Mouse (Mus musculus): ENCODE data around the gene Eng. TPM values are rescaled to one million over a fixed set of nuclear protein-coding genes. Genes with fewer than 3 reads are reported as not detected.

Eng gene
- total RNA-seq (2023): 10 to 100 TPM; 11.2 to 13.8 TPM

DNA sequence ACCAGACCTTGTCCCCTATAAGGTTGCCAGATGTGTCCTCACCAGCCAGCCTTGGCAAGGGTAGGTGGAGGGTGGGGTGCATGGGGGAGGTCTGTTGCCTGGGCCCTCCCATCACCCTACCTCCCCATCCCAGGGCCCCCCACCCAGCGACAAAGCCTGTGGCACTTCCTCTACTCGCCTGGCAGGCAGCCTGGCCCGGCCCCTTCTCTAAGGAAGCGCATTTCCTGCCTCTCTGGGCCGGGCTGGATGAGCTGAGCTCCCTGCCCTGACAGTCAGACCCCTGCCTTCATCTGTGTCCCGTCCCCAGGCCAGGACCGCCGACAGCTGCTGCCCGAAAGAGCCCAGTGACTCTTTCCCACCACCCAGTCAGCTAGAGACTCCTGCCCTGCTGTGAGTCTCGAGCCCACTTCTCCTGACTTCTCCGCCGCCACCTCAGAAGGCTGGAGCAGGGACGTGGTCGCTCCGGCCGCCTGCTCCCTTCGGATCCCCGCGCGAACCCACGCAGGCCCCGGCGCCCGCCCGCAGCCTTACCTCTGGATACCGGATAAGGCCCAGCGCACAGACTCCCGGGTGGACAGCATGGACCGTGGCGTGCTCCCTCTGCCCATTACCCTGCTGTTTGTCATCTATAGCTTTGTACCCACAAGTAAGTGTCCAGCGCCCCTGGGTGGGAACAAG, at the start of gene Eng:
Gene Eng, plus strand, starts transcription at position 217 of the 678 bp plus-strand sequence.

DNA sequence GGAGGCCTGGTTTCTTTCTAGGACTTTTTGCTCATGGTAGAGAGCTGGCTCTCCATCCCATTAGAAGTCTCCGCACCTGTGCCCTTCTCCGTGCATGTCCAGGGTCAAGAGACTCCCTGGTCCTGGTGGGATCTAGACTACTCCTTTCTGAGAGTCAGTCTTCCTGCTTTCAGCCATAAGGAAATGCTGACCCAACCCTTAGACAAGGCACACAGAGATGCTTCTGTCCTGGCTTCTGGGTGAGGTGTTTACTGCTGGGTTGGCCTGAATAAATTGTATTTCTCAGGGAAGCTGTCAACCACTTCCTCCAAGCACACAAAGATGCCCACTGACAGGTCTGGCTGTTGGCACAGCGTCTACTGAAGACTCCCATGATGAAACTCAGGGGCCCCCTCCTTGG, 47.0 kb upstream of the Eng start, which contains the start of gene St6galnac6:
Gene St6galnac6, plus strand, starts transcription at position 301 of the 400 bp plus-strand sequence.

DNA sequence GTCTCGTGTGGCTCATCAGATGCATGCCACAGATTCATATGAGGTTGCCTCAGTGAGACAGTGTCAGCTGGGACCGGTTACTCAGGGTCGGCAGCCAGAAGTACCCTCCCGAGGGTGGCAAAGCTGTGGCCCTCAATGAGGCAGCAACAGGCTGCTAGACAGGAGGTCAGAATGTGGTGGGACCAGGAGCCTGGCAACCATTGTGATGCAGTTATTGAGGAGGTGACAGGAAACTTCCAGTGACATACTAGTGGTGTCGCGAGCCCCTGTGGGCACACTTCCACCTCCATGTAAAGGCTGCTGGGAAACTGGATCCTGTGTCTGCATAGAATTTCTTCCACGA, 24.9 kb upstream of the Eng start, which contains the start of gene Ak1:
Gene Ak1, plus strand, starts transcription at position 242 of the 343 bp plus-strand sequence.

DNA sequence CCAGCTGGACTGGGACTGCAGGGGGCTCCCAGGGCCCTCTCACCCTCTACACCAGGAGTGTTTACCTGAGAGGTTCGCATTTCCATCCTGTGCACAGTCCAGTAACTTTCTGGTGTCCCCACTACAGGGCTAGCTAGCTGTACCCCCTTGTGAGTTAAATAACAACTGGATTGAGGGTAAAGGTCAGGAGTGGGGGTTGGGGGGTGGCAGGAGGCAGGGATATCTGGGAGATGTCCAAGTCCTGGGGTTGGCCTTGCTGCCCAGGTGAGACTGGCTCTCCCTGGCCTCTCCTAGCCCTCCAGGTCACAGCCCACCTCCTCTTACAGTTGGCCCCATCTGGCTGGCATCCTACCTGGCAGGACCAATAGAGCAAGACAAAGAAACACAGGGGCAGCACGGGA, 57.6 kb downstream of the Eng start, which contains the start of gene Fpgs:
Gene Fpgs, minus strand, starts transcription at position 125 of the 401 bp plus-strand sequence.

DNA sequence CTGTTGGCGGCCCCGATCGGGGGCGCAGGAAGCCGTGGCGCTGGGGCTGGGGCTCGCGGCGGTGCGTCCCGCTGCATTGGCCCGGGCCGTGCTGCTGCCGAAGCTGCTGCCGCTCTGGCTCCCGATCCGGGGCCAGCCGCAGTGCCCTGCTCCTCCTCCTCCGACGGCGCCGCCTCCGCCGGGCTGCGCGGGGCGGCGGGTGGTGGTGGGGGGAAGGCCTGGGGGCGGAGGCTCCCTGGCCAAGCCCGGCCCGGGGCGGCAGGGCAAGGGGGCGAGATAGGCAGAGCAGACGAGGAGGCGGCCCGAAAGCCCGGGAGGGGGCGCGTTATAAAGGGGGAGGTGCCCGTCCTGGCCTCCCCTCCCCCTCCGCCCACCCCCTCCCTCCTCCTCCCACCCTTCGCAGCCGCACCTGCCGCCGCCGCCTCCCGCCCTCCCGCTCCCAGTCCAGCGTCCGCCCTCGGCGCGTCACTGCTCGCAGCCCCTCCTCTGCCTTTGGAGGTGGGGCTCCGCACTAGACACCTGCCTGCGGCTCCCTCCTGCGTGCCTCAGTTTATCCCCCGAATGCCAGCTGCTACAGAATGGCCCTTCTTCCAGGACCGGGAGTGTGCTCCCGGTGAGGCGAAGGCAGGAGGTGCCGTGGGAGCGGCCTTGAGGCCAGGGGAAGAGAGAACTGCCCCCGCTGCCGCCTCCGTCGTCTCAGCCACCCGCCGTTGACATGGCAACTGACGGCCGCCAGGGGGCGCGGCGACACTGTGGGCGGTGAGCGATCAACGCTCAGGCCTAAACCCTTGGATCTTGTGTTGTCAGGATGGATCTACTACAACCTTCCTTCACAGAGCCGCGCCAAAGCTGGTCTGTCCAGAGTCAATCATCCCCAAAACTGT, 66.8 kb downstream of the Eng start, which contains the start of gene Cdk9:
Gene Cdk9, minus strand, starts transcription at position 143 of the 884 bp plus-strand sequence.

DNA sequence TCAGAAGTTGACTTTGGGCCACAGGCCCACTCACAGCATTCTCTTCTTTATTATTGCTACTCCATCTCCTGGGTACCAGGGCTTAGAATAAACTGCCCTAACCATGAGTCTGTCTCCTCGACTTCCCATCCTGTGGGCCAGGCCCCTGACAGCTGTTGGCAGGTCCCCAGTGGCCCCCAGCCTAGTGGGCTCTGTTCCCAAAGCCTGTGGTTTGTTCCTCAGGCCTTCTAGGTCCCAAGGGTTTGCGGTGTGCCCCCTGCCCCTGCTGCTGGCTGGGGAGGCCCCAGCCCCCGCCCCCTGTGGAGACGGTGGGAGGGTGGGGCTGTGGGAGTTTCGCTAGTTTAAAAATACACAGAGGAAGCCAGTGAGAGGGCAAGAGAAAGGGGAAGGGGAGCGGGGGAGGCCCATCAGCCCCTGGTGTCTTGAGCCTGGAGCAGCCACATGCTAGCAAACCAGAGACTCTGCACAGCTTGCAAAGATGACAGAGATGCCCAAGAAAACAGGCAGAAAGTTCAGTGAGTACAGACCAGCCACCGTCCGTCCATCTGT, 74.4 kb downstream of the Eng start, which contains the start of gene Sh2d3c:
Gene Sh2d3c, plus strand, starts transcription at position 375 of the 549 bp plus-strand sequence.

Other genes with a start within 250 kb of the Eng start
- gene Naif1, start 196.1 kb upstream of the Eng start, total RNA-seq (2023): 1 to 10 TPM; 5.1 to 5.2 TPM
- 10 to 100 TPM; 46.4 to 58.3 TPM for gene Slc25a25, start 195.2 kb upstream of the Eng start, total RNA-seq (2023)
- gene Fam102a, start 111.3 kb upstream of the Eng start, total RNA-seq (2023): 100 to 1,000 TPM; 173 to 175 TPM
- 10 to 100 TPM; 57.9 to 58.0 TPM for gene Dpm2, start 75.7 kb upstream of the Eng start, total RNA-seq (2023)
- 1 to 10 TPM; 1.2 to 1.3 TPM for gene Pip5kl1, start 71.8 kb upstream of the Eng start, total RNA-seq (2023)
- not detected for gene 9430097D07Rik, start 70.9 kb upstream of the Eng start, total RNA-seq (2023)
- gene St6galnac4, start 59.5 kb upstream of the Eng start, total RNA-seq (2023): 10 to 100 TPM; 21.4 to 24.5 TPM
- 1 to 10 TPM; 5.1 to 6.9 TPM for gene St6galnac6, start 46.9 kb upstream of the Eng start, total RNA-seq (2023)
- gene Ak1, start 24.8 kb upstream of the Eng start, total RNA-seq (2023): not detected
- 10 to 100 TPM; 25.8 to 28.1 TPM for gene Fpgs, start 57.5 kb downstream of the Eng start, total RNA-seq (2023)
- 100 to 1,000 TPM; 121 to 123 TPM for gene Cdk9, start 66.5 kb downstream of the Eng start, total RNA-seq (2023)
- gene Sh2d3c, start 74.5 kb downstream of the Eng start, total RNA-seq (2023): 100 to 1,000 TPM; 120 to 121 TPM
- gene 6330409D20Rik, start 94.4 kb downstream of the Eng start, total RNA-seq (2023): not detected
- 10 to 100 TPM; 29.2 to 34.5 TPM for gene Tor2a, start 110.6 kb downstream of the Eng start, total RNA-seq (2023)
- under 1 TPM in 1 of 2 experiments, not detected in 1; 0.90 TPM for gene Ttc16, start 129.0 kb downstream of the Eng start, total RNA-seq (2023)
- 1 to 10 TPM; 5.6 to 7.2 TPM for gene Ptrh1, start 129.2 kb downstream of the Eng start, total RNA-seq (2023)
- gene Cfap157, start 137.8 kb downstream of the Eng start, total RNA-seq (2023): not detected
- gene Stxbp1, start 200.7 kb downstream of the Eng start, total RNA-seq (2023): 1 to 10 TPM; 1.7 to 2.2 TPM
- gene Fam129b, start 229.5 kb downstream of the Eng start, total RNA-seq (2023): 1 to 10 TPM; 1.2 to 1.9 TPM